8 mouse cellular contexts compared by ENCODE assay signal in genomic region chr1:62705517-62705981, GRCm38 (mm10). TPM values are rescaled to one million over a fixed set of nuclear protein-coding genes. Genes with fewer than 3 reads are reported as not detected.
DNase-seq lines count a peak whose midpoint lies in the region; ATAC-seq and TF ChIP-seq lines count a peak whose summit lies in the region.

No protein-coding gene starts in this region.

- ATAC-seq in forebrain, embryonic 13.5 days = no peak
- no peak for ATAC-seq in liver, embryonic 15.5 days (ENCODE audit: insufficient read depth)

- H3K4me2 ChIP-seq in forebrain, embryonic 13.5 days = peak overlapping the region; percentile 90
- H3K4me2 ChIP-seq in liver, embryonic 15.5 days = peak overlapping the region; percentile 65; the same call in 1 of the 2 replicates

- H3K9me3 ChIP-seq in ES-Bruce4 (replicated peaks; ENCODE audit: control insufficient read depth, insufficient read depth, low read length, poor library complexity, severe bottlenecking) = no peaks in the 10 kb centered on the region
- no peaks in the 10 kb centered on the region for H3K9me3 ChIP-seq in forebrain, embryonic 13.5 days (replicated peaks)
- H3K9me3 ChIP-seq in liver, embryonic 15.5 days (replicated peaks) = no peaks in the 10 kb centered on the region

- H3K36me3 ChIP-seq in kidney, adult 2 months (ENCODE audit: control insufficient read depth, insufficient read depth, low read length) = no peaks in the 10 kb centered on the region
- H3K36me3 ChIP-seq in ES-Bruce4 (ENCODE audit: control insufficient read depth, insufficient read depth, low read length, poor library complexity, severe bottlenecking) = no peaks in the 10 kb centered on the region
- H3K36me3 ChIP-seq in forebrain, embryonic 13.5 days (ENCODE audit: poor library complexity, severe bottlenecking) = no peaks in the 10 kb centered on the region
- no peaks in the 10 kb centered on the region for H3K36me3 ChIP-seq in liver, embryonic 15.5 days (replicated peaks)
- H3K36me3 ChIP-seq in thymus, adult 2 months (ENCODE audit: control insufficient read depth, insufficient read depth, low read length) = no peaks in the 10 kb centered on the region

- TF ChIP-seq EP300 in ES-Bruce4 (IDR thresholded peaks at IDR 0.05; ENCODE audit: insufficient read depth, low read depth, low read length) = no peak

- TF ChIP-seq POLR2A in kidney, adult 2 months (IDR thresholded peaks at IDR 0.05; ENCODE audit: low read depth, low read length) = no peak
- no peak for TF ChIP-seq POLR2A in ES-Bruce4 (IDR thresholded peaks at IDR 0.05; ENCODE audit: insufficient read depth, low read length)
- no peak for TF ChIP-seq POLR2A in thymus, adult 2 months (IDR thresholded peaks at IDR 0.05; ENCODE audit: control insufficient read depth, extremely low read depth, insufficient read depth, low read length, poor library complexity)

- no peak for DNase-seq in kidney, adult 2 months
- no peak for DNase-seq in kidney, adult 8-10 months
- no peak for DNase-seq in thymus, adult 2 months
- DNase-seq in ovary, postnatal 14 days (ENCODE audit: low spot score) = no peak
- no peak for DNase-seq in thymus, postnatal 0 days (ENCODE audit: low spot score)

- peak overlapping the region; percentile 67 for H3K9ac ChIP-seq in ES-Bruce4 (ENCODE audit: low read depth, poor library complexity, severe bottlenecking)
- H3K9ac ChIP-seq in forebrain, embryonic 13.5 days = peak overlapping the region; percentile 85
- no peak overlapping the region for H3K9ac ChIP-seq in liver, embryonic 15.5 days

- WGBS in kidney, adult 2 months = 31% methylated on average over 18 of the region's 18 CpGs
- 5% methylated on average over 18 of the region's 18 CpGs for WGBS in forebrain, embryonic 13.5 days
- 3% methylated on average over 18 of the region's 18 CpGs for WGBS in liver, embryonic 15.5 days (ENCODE audit: insufficient replicate concordance)
- WGBS in thymus, adult 2 months = 26% methylated on average over 18 of the region's 18 CpGs

- no peak for TF ChIP-seq CTCF in kidney, adult 2 months (conservative IDR thresholded peaks at IDR 0.05; ENCODE audit: insufficient read depth, insufficient read length, low read depth, low read length)
- no peak for TF ChIP-seq CTCF in ES-Bruce4 (IDR thresholded peaks at IDR 0.05; ENCODE audit: low read depth, low read length)
- TF ChIP-seq CTCF in thymus, adult 2 months (IDR thresholded peaks at IDR 0.05; ENCODE audit: borderline replicate concordance, control insufficient read depth, extremely low read depth, insufficient read depth, low read length, poor library complexity) = no peak

- H3K4me1 ChIP-seq in kidney, adult 2 months (ENCODE audit: control insufficient read depth, insufficient read depth, low read length) = 0 out of 2 replicates have a peak, but pooled peaks cover 3% of the 10 kb centered on the region
- no peaks in the 10 kb centered on the region for H3K4me1 ChIP-seq in ES-Bruce4 (ENCODE audit: control insufficient read depth, insufficient read depth, low read length)
- peaks cover 58% of the 10 kb centered on the region for H3K4me1 ChIP-seq in forebrain, embryonic 13.5 days
- H3K4me1 ChIP-seq in liver, embryonic 15.5 days (replicated peaks) = peaks cover 11% of the 10 kb centered on the region
- H3K4me1 ChIP-seq in thymus, adult 2 months (replicated peaks; ENCODE audit: control insufficient read depth, insufficient read depth, low read length) = no peaks in the 10 kb centered on the region

- H3K27ac ChIP-seq in kidney, adult 2 months (ENCODE audit: insufficient read depth, low read depth, low read length) = peak overlapping the region; percentile 4
- H3K27ac ChIP-seq in ES-Bruce4 (ENCODE audit: insufficient read depth, low read length) = no peak overlapping the region
- H3K27ac ChIP-seq in forebrain, embryonic 13.5 days = peak overlapping the region; percentile 72
- no peak overlapping the region for H3K27ac ChIP-seq in liver, embryonic 15.5 days (replicated peaks)
- H3K27ac ChIP-seq in thymus, adult 2 months (ENCODE audit: control insufficient read depth, insufficient read depth, low read length) = no peak overlapping the region

- no peaks in the 10 kb centered on the region; the same call in none of the 2 replicates for H3K27me3 ChIP-seq in kidney, adult 2 months (replicated peaks; ENCODE audit: control insufficient read depth, insufficient read depth, low read length)
- peaks cover 13% of the 10 kb centered on the region for H3K27me3 ChIP-seq in ES-Bruce4 (ENCODE audit: control insufficient read depth, insufficient read depth, low read length, poor library complexity, severe bottlenecking)
- peaks cover 73% of the 10 kb centered on the region for H3K27me3 ChIP-seq in forebrain, embryonic 13.5 days
- H3K27me3 ChIP-seq in liver, embryonic 15.5 days = peaks cover 96% of the 10 kb centered on the region
- peaks cover 12% of the 10 kb centered on the region; the same call in 1 of the 2 replicates for H3K27me3 ChIP-seq in thymus, adult 2 months (ENCODE audit: control insufficient read depth, insufficient read depth, low read length)

- peak overlapping the region; percentile 84 for H3K4me3 ChIP-seq in kidney, adult 2 months (ENCODE audit: insufficient read depth, low read depth, low read length)
- H3K4me3 ChIP-seq in ES-Bruce4 (ENCODE audit: low read depth, low read length) = peak overlapping the region; percentile 62
- H3K4me3 ChIP-seq in forebrain, embryonic 13.5 days = peak overlapping the region; percentile 69
- peak overlapping the region; percentile 46 for H3K4me3 ChIP-seq in liver, embryonic 15.5 days (replicated peaks)
- H3K4me3 ChIP-seq in thymus, adult 2 months (ENCODE audit: control insufficient read depth, insufficient read depth, low read length) = no peak overlapping the region

RNA-seq across cellular contexts. Expression of gene Nrp2, which starts 2.5 kb away (rescaled TPM):
- polyA plus RNA-seq in kidney, adult 2 months (2012; rRNA removed) = 16.2 and 17.1 TPM in 2 replicates
- polyA plus RNA-seq in ES-Bruce4 (2011; ENCODE audit: insufficient read depth, insufficient read length, low read depth, missing spikeins) = 31.2 and 32.2 TPM in 2 replicates
- polyA plus RNA-seq in forebrain, embryonic 13.5 days (2015; fragmentation: Nextera tagmentation; extraction: Ambion mirVana) = 19.5 and 28.3 TPM in 2 replicates
- 0.71 and 0.75 TPM in 2 replicates for polyA plus RNA-seq in liver, embryonic 15.5 days (2015; fragmentation: Nextera tagmentation; extraction: Ambion mirVana)
- 5.4 and 5.7 TPM in 2 replicates for polyA plus RNA-seq in thymus, adult 2 months (2012; rRNA removed)
- polyA plus RNA-seq in thymus, postnatal 0 days (2015; fragmentation: Nextera tagmentation; extraction: Ambion mirVana) = 1.6 and 1.7 TPM in 2 replicates

Comparison
In these comparisons a context has a peak if more than half of its experiments do, and no peak if none do; other contexts are left out.
1. H3K27ac ChIP-seq: peak in kidney, adult 2 months (single experiment) and forebrain, embryonic 13.5 days (single experiment); none in ES-Bruce4 (single experiment), liver, embryonic 15.5 days (single experiment) and thymus, adult 2 months (single experiment).